Mouse (Mus musculus): ENCODE measurements around the gene Eif4e3. TPM values are rescaled to one million over a fixed set of nuclear protein-coding genes. Genes with fewer than 3 reads are reported as not detected.

Gene Eif4e3
- polyA plus RNA-seq (2015; fragmentation: Nextera tagmentation; extraction: Ambion mirVana), result 14.9 and 16.1 TPM in 2 replicates

- Histone ChIP-seq H3K36me3 (no peaks in the 10 kb centered on the region), H3K4me2 (replicated peaks) (peak within 1 kb of the TSS; percentile 95), H3K9me3 (replicated peaks) (no peaks in the 10 kb centered on the region), H3K4me3 (replicated peaks) (peak within 1 kb of the TSS; percentile 76), H3K9ac (peak within 1 kb of the TSS; percentile 76), H3K27ac (replicated peaks) (peak within 1 kb of the TSS; percentile 51), H3K4me1 (peaks cover 20% of the 10 kb centered on the region), H3K27me3 (no peaks in the 10 kb centered on the region)
- WGBS, result under 1% methylated on average over 68 of the region's 75 CpGs
- ATAC-seq (ENCODE audit: insufficient number of reproducible peaks, low FRiP score, low TSS enrichment, low read depth), result peak; percentile 66
These were observed at the start of gene Eif4e3, which contains the start of gene Gm20696 for GRCm38 (mm10) chr6:99666318-99667171. Gene Eif4e3 (minus strand): TSS chr6:99666771. Gene Gm20696 (minus strand): TSS chr6:99666797.

- no peaks in the 10 kb centered on the region for H3K36me3 ChIP-seq
- 58% methylated on average over 6 of the region's 6 CpGs for WGBS
- no peak for ATAC-seq (ENCODE audit: insufficient number of reproducible peaks, low FRiP score, low TSS enrichment, low read depth)
- no peak overlapping the region for H3K4me3 ChIP-seq (replicated peaks)
- H3K27ac ChIP-seq (replicated peaks), result no peak overlapping the region
- H3K27me3 ChIP-seq, result 0 out of 2 replicates have a peak, but pooled peaks cover 6% of the 10 kb centered on the region
- H3K4me2 ChIP-seq (replicated peaks), result no peak overlapping the region
- no peak overlapping the region for H3K9ac ChIP-seq
- no peaks in the 10 kb centered on the region for H3K9me3 ChIP-seq (replicated peaks)
- no peaks in the 10 kb centered on the region for H3K4me1 ChIP-seq
These were observed 49.3 kb upstream of the Eif4e3 start for GRCm38 (mm10) chr6:99715913-99716312.

- no peak for ATAC-seq (ENCODE audit: insufficient number of reproducible peaks, low FRiP score, low TSS enrichment, low read depth)
- H3K4me3 ChIP-seq (replicated peaks), result no peak overlapping the region
- no peak overlapping the region for H3K9ac ChIP-seq
- no peak overlapping the region for H3K4me2 ChIP-seq (replicated peaks)
- no peak overlapping the region for H3K27ac ChIP-seq (replicated peaks)
- 0 out of 2 replicates have a peak, but pooled peaks cover 6% of the 10 kb centered on the region for H3K27me3 ChIP-seq
- H3K9me3 ChIP-seq (replicated peaks), result no peaks in the 10 kb centered on the region
- no peaks in the 10 kb centered on the region for H3K36me3 ChIP-seq
- H3K4me1 ChIP-seq, result no peaks in the 10 kb centered on the region
- 64% methylated on average over 6 of the region's 6 CpGs for WGBS
These were observed 48.6 kb upstream of the Eif4e3 start for GRCm38 (mm10) chr6:99715191-99715590.

- no peak for ATAC-seq (ENCODE audit: insufficient number of reproducible peaks, low FRiP score, low TSS enrichment, low read depth)
- H3K9ac ChIP-seq, result no peak overlapping the region
- H3K27ac ChIP-seq (replicated peaks), result no peak overlapping the region
- no peaks in the 10 kb centered on the region for H3K36me3 ChIP-seq
- no peak overlapping the region for H3K4me3 ChIP-seq (replicated peaks)
- H3K4me1 ChIP-seq, result no peaks in the 10 kb centered on the region
- 0 out of 2 replicates have a peak, but pooled peaks cover 6% of the 10 kb centered on the region for H3K27me3 ChIP-seq
- H3K4me2 ChIP-seq (replicated peaks), result no peak overlapping the region
- H3K9me3 ChIP-seq (replicated peaks), result no peaks in the 10 kb centered on the region
- WGBS, result 72% methylated on average over 5 of the region's 5 CpGs
These were observed 46.7 kb upstream of the Eif4e3 start for GRCm38 (mm10) chr6:99713256-99713655.

- no peak overlapping the region for H3K9ac ChIP-seq
- 0 out of 2 replicates have a peak, but pooled peaks cover 6% of the 10 kb centered on the region for H3K27me3 ChIP-seq
- H3K4me3 ChIP-seq (replicated peaks), result no peak overlapping the region
- H3K4me1 ChIP-seq, result no peaks in the 10 kb centered on the region
- H3K36me3 ChIP-seq, result no peaks in the 10 kb centered on the region
- no peaks in the 10 kb centered on the region for H3K9me3 ChIP-seq (replicated peaks)
- WGBS, result 75% methylated on average over 11 of the region's 11 CpGs
- no peak overlapping the region for H3K27ac ChIP-seq (replicated peaks)
- ATAC-seq (ENCODE audit: insufficient number of reproducible peaks, low FRiP score, low TSS enrichment, low read depth), result no peak
- H3K4me2 ChIP-seq (replicated peaks), result no peak overlapping the region
These were observed 45.1 kb upstream of the Eif4e3 start for GRCm38 (mm10) chr6:99711576-99712101.

GRCm38 (mm10) chr6:99700484-99700883 lies 33.9 kb upstream of the Eif4e3 start:
- Histone ChIP-seq H3K27ac (replicated peaks) (no peak overlapping the region), H3K9me3 (replicated peaks) (no peaks in the 10 kb centered on the region), H3K36me3 (no peaks in the 10 kb centered on the region), H3K4me1 (0 out of 2 replicates have a peak, but pooled peaks cover 7% of the 10 kb centered on the region), H3K4me3 (replicated peaks) (no peak overlapping the region), H3K9ac (no peak overlapping the region), H3K4me2 (replicated peaks) (no peak overlapping the region), H3K27me3 (peaks cover 8% of the 10 kb centered on the region; the same call in 1 of the 2 replicates)
- WGBS, result 29% methylated on average over 3 of the region's 3 CpGs
- peak; percentile 65 for ATAC-seq (ENCODE audit: insufficient number of reproducible peaks, low FRiP score, low TSS enrichment, low read depth)

GRCm38 (mm10) chr6:99692916-99693841 lies 26.6 kb upstream of the Eif4e3 start:
- ATAC-seq (ENCODE audit: insufficient number of reproducible peaks, low FRiP score, low TSS enrichment, low read depth), result no peak
- Histone ChIP-seq H3K4me2 (replicated peaks) (peak overlapping the region; percentile 92), H3K4me3 (replicated peaks) (peak overlapping the region; percentile 76), H3K36me3 (no peaks in the 10 kb centered on the region), H3K9ac (peak overlapping the region; percentile 53), H3K4me1 (peaks cover 22% of the 10 kb centered on the region), H3K9me3 (replicated peaks) (no peaks in the 10 kb centered on the region), H3K27ac (replicated peaks) (peak overlapping the region; percentile 71; the same call in 1 of the 2 replicates), H3K27me3 (peaks cover 47% of the 10 kb centered on the region)
- under 1% methylated on average over 109 of the region's 110 CpGs for WGBS

- Histone ChIP-seq H3K4me2 (replicated peaks) (peak within 1 kb of the TSS; percentile 92), H3K36me3 (no peaks in the 10 kb centered on the region), H3K4me1 (peaks cover 22% of the 10 kb centered on the region), H3K27me3 (peaks cover 47% of the 10 kb centered on the region), H3K9ac (peak within 1 kb of the TSS; percentile 53), H3K9me3 (replicated peaks) (no peaks in the 10 kb centered on the region), H3K4me3 (replicated peaks) (peak within 1 kb of the TSS; percentile 76), H3K27ac (replicated peaks) (peak within 1 kb of the TSS; percentile 71; the same call in 1 of the 2 replicates)
- peak; percentile 75 for ATAC-seq (ENCODE audit: insufficient number of reproducible peaks, low FRiP score, low TSS enrichment, low read depth)
- under 1% methylated on average over 99 of the region's 112 CpGs for WGBS
These were observed 25.8 kb upstream of the Eif4e3 start, which contains the start of gene Gpr27 for GRCm38 (mm10) chr6:99692206-99692915. Gene Gpr27 (plus strand): TSS chr6:99692679.

- no peaks in the 10 kb centered on the region for H3K36me3 ChIP-seq
- H3K4me1 ChIP-seq, result peaks cover 22% of the 10 kb centered on the region
- H3K4me2 ChIP-seq (replicated peaks), result peak overlapping the region; percentile 92
- H3K27me3 ChIP-seq, result peaks cover 47% of the 10 kb centered on the region
- H3K4me3 ChIP-seq (replicated peaks), result peak overlapping the region; percentile 76
- 0 out of 2 replicates have a peak overlapping the region, but pooled peaks have one; percentile 71 for H3K27ac ChIP-seq (replicated peaks)
- peak overlapping the region; percentile 53 for H3K9ac ChIP-seq
- ATAC-seq (ENCODE audit: insufficient number of reproducible peaks, low FRiP score, low TSS enrichment, low read depth), result 0 out of 2 replicates have a peak, but pooled peaks have one; percentile 15
- WGBS, result 7% methylated on average over 25 of the region's 25 CpGs
- H3K9me3 ChIP-seq (replicated peaks), result no peaks in the 10 kb centered on the region
These were observed 25.2 kb upstream of the Eif4e3 start for GRCm38 (mm10) chr6:99691666-99692205.

GRCm38 (mm10) chr6:99688513-99688912 lies 21.9 kb upstream of the Eif4e3 start:
- no peaks in the 10 kb centered on the region for H3K36me3 ChIP-seq
- no peak for ATAC-seq (ENCODE audit: insufficient number of reproducible peaks, low FRiP score, low TSS enrichment, low read depth)
- H3K9me3 ChIP-seq (replicated peaks), result no peaks in the 10 kb centered on the region
- H3K27ac ChIP-seq (replicated peaks), result no peak overlapping the region
- no peak overlapping the region for H3K9ac ChIP-seq
- peaks cover 15% of the 10 kb centered on the region for H3K4me1 ChIP-seq
- WGBS, result 84% methylated on average over 6 of the region's 6 CpGs
- peaks cover 28% of the 10 kb centered on the region for H3K27me3 ChIP-seq
- H3K4me2 ChIP-seq (replicated peaks), result no peak overlapping the region
- no peak overlapping the region for H3K4me3 ChIP-seq (replicated peaks)

Data from embryonic facial prominence, embryonic 15.5 days (tissue).